Mouse (Mus musculus) spleen, adult 12 weeks (tissue): Measurements from ENCODE around the gene Vmn2r9.
"Not testable (repeated sequence)": the region's sequence is repeated elsewhere in the genome, so short reads cannot be mapped to it uniquely, and the experiment has no call there.

Experiments used
- DNase-seq: peaks from one replicate; pipeline ENCODE4 v3.0.0; 2022; ENCODE audit warnings: low spot score

Gene Vmn2r9

DNA sequence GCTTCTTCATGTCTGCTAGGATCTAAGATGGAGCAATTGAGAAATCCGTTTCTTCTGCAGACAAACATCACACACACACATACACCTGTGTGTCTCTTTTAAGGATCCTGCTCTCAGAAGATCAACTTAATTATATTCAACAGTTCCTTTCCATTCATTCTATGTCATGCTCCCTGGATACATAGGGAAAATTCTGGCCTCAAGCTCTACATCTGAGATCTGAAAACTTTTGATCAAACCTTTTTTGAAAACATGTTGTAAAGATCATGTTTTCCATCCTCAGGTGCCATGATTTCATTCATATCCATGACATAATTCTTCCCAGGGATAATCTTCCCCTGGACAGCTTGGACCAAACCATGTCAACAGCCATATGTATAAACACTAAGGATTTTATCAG lies at the start of gene Vmn2r9:
Vmn2r9 (minus strand) TSS at position 101 of the 400 bp plus-strand sequence.
- not testable (repeated sequence) for DNase-seq

DNA sequence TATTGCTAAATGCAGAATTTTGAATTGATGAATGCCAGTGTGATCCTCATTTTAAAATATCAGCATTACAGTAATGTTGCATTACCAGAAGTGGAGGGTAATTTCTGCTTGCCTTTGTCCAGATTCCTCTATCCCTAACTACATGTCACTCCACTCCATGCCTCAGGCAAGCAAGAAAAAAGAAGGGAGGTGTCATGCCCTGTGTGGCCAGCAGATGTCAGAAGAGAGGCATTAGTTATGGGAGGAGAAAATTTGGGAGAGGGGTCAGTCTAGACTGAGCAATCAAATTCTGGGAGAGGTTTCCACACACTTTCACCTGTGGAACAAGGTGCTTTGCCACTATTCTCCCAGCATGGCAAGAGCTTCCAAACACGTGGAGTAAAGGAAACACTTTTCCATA lies 14.3 kb upstream of the Vmn2r9 start:
- not testable (repeated sequence) for DNase-seq

DNA sequence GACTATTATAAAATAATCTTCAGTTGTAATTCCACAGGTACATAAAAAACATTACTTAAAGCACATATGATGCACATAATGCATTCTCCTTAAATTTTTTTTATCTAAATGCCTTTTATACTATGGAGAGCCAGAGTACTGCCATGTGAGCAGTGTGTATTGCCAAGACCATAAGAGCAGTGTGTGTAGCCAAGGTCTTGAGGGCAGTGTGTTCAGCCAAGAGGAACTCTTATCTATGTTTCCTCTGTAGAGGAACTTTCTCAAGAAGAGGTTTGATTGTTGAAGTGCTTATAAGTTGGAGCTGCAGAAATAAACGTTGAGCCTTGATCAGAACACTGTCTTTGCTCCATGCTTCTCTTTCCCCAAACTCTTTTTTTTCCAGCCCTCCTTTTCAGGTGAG lies 2.9 kb downstream of the Vmn2r9 start:
- no peak for DNase-seq

DNA sequence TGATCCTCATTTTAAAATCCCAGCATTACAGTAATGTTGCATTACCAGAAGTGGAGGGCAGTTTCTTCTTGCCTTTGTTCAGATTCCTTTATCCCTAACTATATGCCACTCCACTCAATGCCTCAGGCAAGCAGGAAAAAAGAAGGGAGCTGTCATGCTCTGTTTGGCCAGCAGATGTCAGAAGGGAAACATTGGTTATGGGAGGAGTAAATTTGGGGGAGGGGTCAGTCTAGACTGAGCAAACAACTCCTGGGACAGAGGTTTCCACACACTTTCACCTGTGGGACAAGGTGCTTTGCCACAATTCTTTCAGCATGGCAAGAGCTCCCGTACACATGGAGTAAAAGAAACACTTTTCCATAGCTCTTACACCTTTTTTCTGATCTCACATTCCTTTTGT lies 16.2 kb downstream of the Vmn2r9 start:
- DNase-seq: no peak

DNA sequence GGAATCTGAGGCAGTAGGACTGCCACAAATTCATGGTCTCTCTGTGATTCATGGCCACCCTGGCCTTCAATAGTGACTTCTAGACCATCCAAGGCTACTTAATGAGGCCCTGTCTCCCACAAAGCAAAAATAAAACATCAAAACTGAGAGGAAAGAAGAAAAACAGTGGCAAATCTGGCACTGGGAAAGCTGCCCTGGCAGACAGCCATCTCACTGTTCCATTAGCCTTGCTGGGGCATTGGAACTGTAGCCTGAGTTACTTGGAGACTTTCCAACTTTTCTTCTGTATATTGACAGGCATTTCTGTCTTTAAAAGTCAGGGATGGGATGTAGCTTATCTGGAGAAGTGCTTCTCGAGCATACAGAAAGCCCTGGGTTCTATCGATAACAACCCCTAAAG lies 29.1 kb downstream of the Vmn2r9 start:
- no peak for DNase-seq

DNA sequence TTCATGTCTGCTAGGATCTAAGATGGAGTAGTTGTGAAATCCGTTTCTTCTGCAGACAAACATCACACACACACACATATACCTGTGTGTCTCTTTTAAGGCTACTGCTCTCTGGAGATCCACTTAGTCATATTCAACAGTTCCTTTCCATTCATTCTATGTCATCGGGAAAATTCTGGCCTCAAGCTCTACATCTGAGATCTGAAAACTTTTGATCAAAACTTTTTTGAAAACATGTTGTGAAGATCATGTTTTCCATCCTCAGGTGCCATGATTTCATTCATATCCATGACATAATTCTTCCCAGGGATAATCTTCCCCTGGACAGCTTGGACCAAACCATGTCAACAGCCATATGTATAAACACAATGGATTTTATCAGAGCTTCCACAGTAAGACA lies 43.7 kb downstream of the Vmn2r9 start, which contains the start of gene Vmn2r8:
Vmn2r8 (minus strand) TSS at position 101 of the 400 bp plus-strand sequence.
- DNase-seq: not testable (repeated sequence)

DNA sequence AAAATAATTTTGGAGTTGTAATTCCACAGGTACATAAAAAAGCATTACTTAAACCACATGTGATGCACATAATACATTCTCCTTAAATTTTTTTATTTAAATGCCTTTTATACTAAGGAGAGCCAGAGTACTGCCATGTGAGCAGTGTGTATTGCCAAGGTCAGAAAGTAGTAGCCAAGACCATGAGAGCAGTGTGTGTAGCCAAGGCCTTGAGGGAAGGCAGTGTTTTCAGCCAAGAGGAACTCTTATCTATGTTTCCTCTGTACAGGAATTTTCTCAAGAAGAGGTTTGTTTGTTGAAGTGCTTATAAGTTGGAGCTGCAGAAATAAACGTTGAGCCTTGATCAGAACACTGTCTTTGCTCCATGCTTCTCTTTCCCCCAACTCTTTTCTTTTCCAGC lies 48.8 kb downstream of the Vmn2r9 start:
- no peak for DNase-seq

DNA sequence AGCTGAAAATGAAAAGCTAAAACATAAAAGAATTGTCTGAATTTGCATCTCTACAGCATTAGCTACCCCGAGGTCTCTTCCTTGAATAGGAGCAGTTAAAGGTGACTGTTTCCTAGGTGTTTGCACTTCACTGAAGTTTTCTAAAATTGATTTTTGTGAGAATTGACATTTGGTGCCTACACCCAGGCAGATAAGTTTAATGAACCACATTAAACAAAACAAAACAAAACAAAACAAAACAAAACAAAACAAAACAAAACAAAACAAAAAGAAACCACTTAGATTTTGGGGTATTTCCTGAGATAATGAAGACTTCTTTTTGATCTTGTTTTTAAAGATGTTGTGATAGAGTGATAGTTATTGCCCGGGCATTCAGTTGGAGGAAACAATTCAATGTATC lies 57.1 kb downstream of the Vmn2r9 start, which contains the start of gene Tmed11:
Tmed11 (minus strand) TSS at position 101 of the 400 bp plus-strand sequence.
- not testable (repeated sequence) for DNase-seq

DNA sequence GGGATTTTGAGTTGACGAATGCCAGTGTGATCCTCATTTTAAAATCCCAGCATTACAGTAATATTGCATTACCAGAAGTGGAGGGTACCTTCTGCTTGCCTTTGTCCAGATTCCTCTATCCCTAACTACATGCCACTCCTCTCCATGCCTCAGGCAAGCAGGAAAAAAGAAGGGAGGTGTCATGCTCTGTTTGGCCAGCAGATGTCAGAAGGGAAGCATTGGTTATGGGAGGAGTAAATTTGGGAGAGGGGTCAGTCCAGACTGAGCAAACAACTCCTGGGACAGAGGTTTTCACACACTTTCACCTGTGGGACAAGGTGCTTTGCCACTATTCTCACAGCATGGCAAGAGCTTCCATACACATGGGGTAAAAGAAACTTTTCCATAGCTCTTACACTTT lies 62.0 kb downstream of the Vmn2r9 start:
- DNase-seq: not testable (repeated sequence)
